Mouse (Mus musculus): ENCODE data around the gene Flywch1. TPM values are rescaled to one million over a fixed set of nuclear protein-coding genes. Genes with fewer than 3 reads are reported as not detected.

The Flywch1 gene
- polyA plus RNA-seq, 1 experiment from 2014 or later, result 54.3 TPM

GRCm38 (mm10) chr17:23803366-23804041 lies 32.1 kb upstream of the Flywch1 start:
- Histone ChIP-seq H3K36me3 (ENCODE audit: control insufficient read depth, insufficient read depth, low read length) (peaks cover 16% of the 10 kb centered on the region), H3K4me2 (replicated peaks; ENCODE audit: low read depth, low read length) (peak overlapping the region; percentile 91), H3K27ac (ENCODE audit: low read length) (peak overlapping the region; percentile 90), H3K9me3 (ENCODE audit: control insufficient read depth, low read depth, low read length) (no peaks in the 10 kb centered on the region), H3K27me3 (ENCODE audit: control insufficient read depth, insufficient read depth, low read length) (no peaks in the 10 kb centered on the region), H3K4me3 (ENCODE audit: low read depth, low read length) (peak overlapping the region; percentile 100), H3K9ac (replicated peaks; ENCODE audit: low read depth, low read length) (peak overlapping the region; percentile 97), H3K4me1 (ENCODE audit: control insufficient read depth, insufficient read depth, low read length) (peaks cover 21% of the 10 kb centered on the region; the same call in 1 of the 2 replicates)
- peak; percentile 59 for ATAC-seq (ENCODE audit: insufficient number of reproducible peaks, insufficient read depth, low FRiP score, low read depth)
- under 1% methylated on average over 67 of the region's 83 CpGs for WGBS

GRCm38 (mm10) chr17:23802746-23803365 lies 31.5 kb upstream of the Flywch1 start:
- under 1% methylated on average over 60 of the region's 60 CpGs for WGBS
- H3K9ac ChIP-seq (replicated peaks; ENCODE audit: low read depth, low read length), result peak overlapping the region; percentile 97
- peak overlapping the region; percentile 90 for H3K27ac ChIP-seq (ENCODE audit: low read length)
- H3K9me3 ChIP-seq (ENCODE audit: control insufficient read depth, low read depth, low read length), result no peaks in the 10 kb centered on the region
- ATAC-seq (ENCODE audit: insufficient number of reproducible peaks, insufficient read depth, low FRiP score, low read depth), result peak; percentile 98
- peaks cover 10% of the 10 kb centered on the region for H3K36me3 ChIP-seq (ENCODE audit: control insufficient read depth, insufficient read depth, low read length)
- peaks cover 21% of the 10 kb centered on the region; the same call in 1 of the 2 replicates for H3K4me1 ChIP-seq (ENCODE audit: control insufficient read depth, insufficient read depth, low read length)
- H3K4me2 ChIP-seq (replicated peaks; ENCODE audit: low read depth, low read length), result peak overlapping the region; percentile 58
- no peaks in the 10 kb centered on the region for H3K27me3 ChIP-seq (ENCODE audit: control insufficient read depth, insufficient read depth, low read length)
- H3K4me3 ChIP-seq (ENCODE audit: low read depth, low read length), result peak overlapping the region; percentile 100

GRCm38 (mm10) chr17:23801627-23802026 lies 30.2 kb upstream of the Flywch1 start:
- Histone ChIP-seq H3K4me3 (ENCODE audit: low read depth, low read length) (no peak overlapping the region), H3K36me3 (ENCODE audit: control insufficient read depth, insufficient read depth, low read length) (0 out of 2 replicates have a peak, but pooled peaks cover under 1% of the 10 kb centered on the region), H3K9ac (replicated peaks; ENCODE audit: low read depth, low read length) (no peak overlapping the region), H3K4me2 (replicated peaks; ENCODE audit: low read depth, low read length) (no peak overlapping the region), H3K9me3 (ENCODE audit: control insufficient read depth, low read depth, low read length) (no peaks in the 10 kb centered on the region), H3K27me3 (ENCODE audit: control insufficient read depth, insufficient read depth, low read length) (no peaks in the 10 kb centered on the region), H3K27ac (ENCODE audit: low read length) (no peak overlapping the region), H3K4me1 (ENCODE audit: control insufficient read depth, insufficient read depth, low read length) (peaks cover 15% of the 10 kb centered on the region; the same call in 1 of the 2 replicates)
- no peak for ATAC-seq (ENCODE audit: insufficient number of reproducible peaks, insufficient read depth, low FRiP score, low read depth)
- 91% methylated on average over 10 of the region's 10 CpGs for WGBS

GRCm38 (mm10) chr17:23797316-23797715 lies 25.9 kb upstream of the Flywch1 start:
- Histone ChIP-seq H3K9ac (replicated peaks; ENCODE audit: low read depth, low read length) (no peak overlapping the region), H3K4me3 (ENCODE audit: low read depth, low read length) (no peak overlapping the region), H3K9me3 (ENCODE audit: control insufficient read depth, low read depth, low read length) (no peaks in the 10 kb centered on the region), H3K4me1 (ENCODE audit: control insufficient read depth, insufficient read depth, low read length) (no peaks in the 10 kb centered on the region), H3K27ac (ENCODE audit: low read length) (no peak overlapping the region), H3K4me2 (replicated peaks; ENCODE audit: low read depth, low read length) (no peak overlapping the region), H3K27me3 (ENCODE audit: control insufficient read depth, insufficient read depth, low read length) (no peaks in the 10 kb centered on the region), H3K36me3 (ENCODE audit: control insufficient read depth, insufficient read depth, low read length) (no peaks in the 10 kb centered on the region)
- no peak for ATAC-seq (ENCODE audit: insufficient number of reproducible peaks, insufficient read depth, low FRiP score, low read depth)
- WGBS, result 76% methylated on average over 7 of the region's 7 CpGs

GRCm38 (mm10) chr17:23795323-23795722 lies 23.9 kb upstream of the Flywch1 start:
- Histone ChIP-seq H3K4me3 (ENCODE audit: low read depth, low read length) (no peak overlapping the region), H3K9me3 (ENCODE audit: control insufficient read depth, low read depth, low read length) (no peaks in the 10 kb centered on the region), H3K4me1 (ENCODE audit: control insufficient read depth, insufficient read depth, low read length) (peaks cover 10% of the 10 kb centered on the region), H3K27ac (ENCODE audit: low read length) (no peak overlapping the region), H3K9ac (replicated peaks; ENCODE audit: low read depth, low read length) (no peak overlapping the region), H3K4me2 (replicated peaks; ENCODE audit: low read depth, low read length) (no peak overlapping the region), H3K36me3 (ENCODE audit: control insufficient read depth, insufficient read depth, low read length) (no peaks in the 10 kb centered on the region), H3K27me3 (ENCODE audit: control insufficient read depth, insufficient read depth, low read length) (no peaks in the 10 kb centered on the region)
- ATAC-seq (ENCODE audit: insufficient number of reproducible peaks, insufficient read depth, low FRiP score, low read depth), result no peak
- 86% methylated on average over 8 of the region's 8 CpGs for WGBS

- H3K4me3 ChIP-seq (ENCODE audit: low read depth, low read length), result peak overlapping the region; percentile 45; the same call in 1 of the 2 replicates
- ATAC-seq (ENCODE audit: insufficient number of reproducible peaks, insufficient read depth, low FRiP score, low read depth), result no peak
- H3K4me2 ChIP-seq (replicated peaks; ENCODE audit: low read depth, low read length), result peak overlapping the region; percentile 73
- peak overlapping the region; percentile 77; the same call in 1 of the 2 replicates for H3K9ac ChIP-seq (replicated peaks; ENCODE audit: low read depth, low read length)
- no peaks in the 10 kb centered on the region for H3K27me3 ChIP-seq (ENCODE audit: control insufficient read depth, insufficient read depth, low read length)
- WGBS, result 49% methylated on average over 2 of the region's 2 CpGs
- H3K36me3 ChIP-seq (ENCODE audit: control insufficient read depth, insufficient read depth, low read length), result no peaks in the 10 kb centered on the region
- no peaks in the 10 kb centered on the region for H3K9me3 ChIP-seq (ENCODE audit: control insufficient read depth, low read depth, low read length)
- H3K27ac ChIP-seq (ENCODE audit: low read length), result peak overlapping the region; percentile 6; the same call in 1 of the 2 replicates
- H3K4me1 ChIP-seq (ENCODE audit: control insufficient read depth, insufficient read depth, low read length), result peaks cover 15% of the 10 kb centered on the region
These were observed 19.6 kb upstream of the Flywch1 start for GRCm38 (mm10) chr17:23791079-23791357.

GRCm38 (mm10) chr17:23790269-23791078 lies 19.1 kb upstream of the Flywch1 start, which contains the start of gene Srrm2:
Srrm2 (plus strand) TSS chr17:23790532.
- H3K4me2 ChIP-seq (replicated peaks; ENCODE audit: low read depth, low read length), result peak within 1 kb of the TSS; percentile 73
- H3K36me3 ChIP-seq (ENCODE audit: control insufficient read depth, insufficient read depth, low read length), result no peaks in the 10 kb centered on the region
- 2% methylated on average over 29 of the region's 29 CpGs for WGBS
- no peaks in the 10 kb centered on the region for H3K27me3 ChIP-seq (ENCODE audit: control insufficient read depth, insufficient read depth, low read length)
- peak; percentile 54; the same call in 1 of the 2 replicates for ATAC-seq (ENCODE audit: insufficient number of reproducible peaks, insufficient read depth, low FRiP score, low read depth)
- peak within 1 kb of the TSS; percentile 80 for H3K27ac ChIP-seq (ENCODE audit: low read length)
- H3K9ac ChIP-seq (replicated peaks; ENCODE audit: low read depth, low read length), result peak within 1 kb of the TSS; percentile 77
- no peaks in the 10 kb centered on the region for H3K9me3 ChIP-seq (ENCODE audit: control insufficient read depth, low read depth, low read length)
- H3K4me1 ChIP-seq (ENCODE audit: control insufficient read depth, insufficient read depth, low read length), result peaks cover 17% of the 10 kb centered on the region
- H3K4me3 ChIP-seq (ENCODE audit: low read depth, low read length), result peak within 1 kb of the TSS; percentile 45

GRCm38 (mm10) chr17:23789749-23790268 lies 18.4 kb upstream of the Flywch1 start:
- Histone ChIP-seq H3K36me3 (ENCODE audit: control insufficient read depth, insufficient read depth, low read length) (no peaks in the 10 kb centered on the region), H3K9me3 (ENCODE audit: control insufficient read depth, low read depth, low read length) (no peaks in the 10 kb centered on the region), H3K4me2 (replicated peaks; ENCODE audit: low read depth, low read length) (peak overlapping the region; percentile 73), H3K27me3 (ENCODE audit: control insufficient read depth, insufficient read depth, low read length) (no peaks in the 10 kb centered on the region), H3K4me3 (ENCODE audit: low read depth, low read length) (peak overlapping the region; percentile 45), H3K4me1 (ENCODE audit: control insufficient read depth, insufficient read depth, low read length) (peaks cover 17% of the 10 kb centered on the region), H3K27ac (ENCODE audit: low read length) (peak overlapping the region; percentile 80), H3K9ac (replicated peaks; ENCODE audit: low read depth, low read length) (peak overlapping the region; percentile 77)
- ATAC-seq (ENCODE audit: insufficient number of reproducible peaks, insufficient read depth, low FRiP score, low read depth), result no peak
- 23% methylated on average over 8 of the region's 8 CpGs for WGBS
